In genomic region chr16:97763990-97764340, GRCm38 (mm10) we compare ENCODE assay signal across 8 mouse cellular contexts. TPM values are rescaled to one million over a fixed set of nuclear protein-coding genes. Genes with fewer than 3 reads are reported as not detected.
DNase-seq lines count a peak whose midpoint lies in the region; ATAC-seq and TF ChIP-seq lines count a peak whose summit lies in the region.

No protein-coding gene starts in this region.

- no peak for TF ChIP-seq POLR2A in limb, embryonic 14.5 days (IDR thresholded peaks at IDR 0.05; ENCODE audit: borderline replicate concordance, extremely low read depth, insufficient read depth, insufficient read length)

- TF ChIP-seq EP300 in lung, postnatal 0 days (IDR thresholded peaks at IDR 0.05): 0 out of 2 replicates have a peak, but pooled peaks have one; percentile 34

- H3K4me1 ChIP-seq in lung, postnatal 0 days (ENCODE audit: insufficient read depth, low read depth, low read length): peaks cover 8% of the 10 kb centered on the region; the same call in 1 of the 2 replicates
- peaks cover 4% of the 10 kb centered on the region; the same call in 1 of the 2 replicates for H3K4me1 ChIP-seq in forebrain, postnatal 0 days (ENCODE audit: insufficient read depth)
- H3K4me1 ChIP-seq in limb, embryonic 14.5 days (ENCODE audit: control insufficient read depth, insufficient read depth, low read length): peaks cover 11% of the 10 kb centered on the region
- H3K4me1 ChIP-seq in stomach, embryonic 14.5 days (ENCODE audit: control insufficient read depth, insufficient read depth, low read length): no peaks in the 10 kb centered on the region

- peak overlapping the region; percentile 56; the same call in 1 of the 2 replicates for H3K9ac ChIP-seq in lung, postnatal 0 days (replicated peaks; ENCODE audit: low read depth)
- no peak overlapping the region for H3K9ac ChIP-seq in forebrain, postnatal 0 days
- H3K9ac ChIP-seq in limb, embryonic 14.5 days (ENCODE audit: low read depth, low read length, severe bottlenecking): 0 out of 2 replicates have a peak overlapping the region, but pooled peaks have one; percentile 34
- no peak overlapping the region for H3K9ac ChIP-seq in stomach, embryonic 14.5 days (replicated peaks; ENCODE audit: low read depth, low read length)

- peak overlapping the region; percentile 86; the same call in 1 of the 2 replicates for H3K27ac ChIP-seq in lung, postnatal 0 days (ENCODE audit: low read length)
- H3K27ac ChIP-seq in forebrain, postnatal 0 days (ENCODE audit: low read depth, low read length): no peak overlapping the region
- no peak overlapping the region for H3K27ac ChIP-seq in limb, embryonic 14.5 days (replicated peaks; ENCODE audit: low read depth, low read length)
- no peak overlapping the region for H3K27ac ChIP-seq in stomach, embryonic 14.5 days (ENCODE audit: low read length)

- no peaks in the 10 kb centered on the region for H3K36me3 ChIP-seq in lung, postnatal 0 days (ENCODE audit: insufficient read depth, low read length)
- no peaks in the 10 kb centered on the region for H3K36me3 ChIP-seq in forebrain, postnatal 0 days (ENCODE audit: insufficient read depth)
- no peaks in the 10 kb centered on the region for H3K36me3 ChIP-seq in limb, embryonic 14.5 days (ENCODE audit: control insufficient read depth, insufficient read depth, low read length)
- no peaks in the 10 kb centered on the region for H3K36me3 ChIP-seq in stomach, embryonic 14.5 days (ENCODE audit: control insufficient read depth, insufficient read depth, low read length)

- TF ChIP-seq CTCF in lung, postnatal 0 days (IDR thresholded peaks at IDR 0.05): no peak
- TF ChIP-seq CTCF in forebrain, postnatal 0 days (IDR thresholded peaks at IDR 0.05; ENCODE audit: low read depth): no peak

- H3K9me3 ChIP-seq in lung, postnatal 0 days (ENCODE audit: low read length): no peaks in the 10 kb centered on the region
- no peaks in the 10 kb centered on the region for H3K9me3 ChIP-seq in forebrain, postnatal 0 days (ENCODE audit: low read length)
- H3K9me3 ChIP-seq in limb, embryonic 14.5 days (ENCODE audit: control insufficient read depth, low read length): no peaks in the 10 kb centered on the region
- no peaks in the 10 kb centered on the region for H3K9me3 ChIP-seq in stomach, embryonic 14.5 days (ENCODE audit: control insufficient read depth, low read depth, low read length)

- H3K4me2 ChIP-seq in lung, postnatal 0 days (replicated peaks; ENCODE audit: low read depth, low read length): peak overlapping the region; percentile 65
- peak overlapping the region; percentile 56 for H3K4me2 ChIP-seq in forebrain, postnatal 0 days (ENCODE audit: low read depth)
- H3K4me2 ChIP-seq in limb, embryonic 14.5 days (replicated peaks; ENCODE audit: low read depth, low read length, severe bottlenecking): peak overlapping the region; percentile 74
- peak overlapping the region; percentile 57 for H3K4me2 ChIP-seq in stomach, embryonic 14.5 days (replicated peaks; ENCODE audit: low read depth, low read length)

- peak; percentile 23; the same call in 1 of the 2 replicates for ATAC-seq in lung, postnatal 0 days
- ATAC-seq in forebrain, postnatal 0 days: no peak
- ATAC-seq in limb, embryonic 14.5 days (ENCODE audit: low FRiP score, low read depth): no peak
- ATAC-seq in stomach, embryonic 14.5 days (ENCODE audit: insufficient number of reproducible peaks, insufficient read depth, low FRiP score, low read depth): no peak

- peaks cover 35% of the 10 kb centered on the region for H3K27me3 ChIP-seq in lung, postnatal 0 days (replicated peaks; ENCODE audit: insufficient read depth, low read length)
- H3K27me3 ChIP-seq in forebrain, postnatal 0 days (ENCODE audit: insufficient read depth, low read length): peaks cover 39% of the 10 kb centered on the region
- peaks cover 43% of the 10 kb centered on the region for H3K27me3 ChIP-seq in limb, embryonic 14.5 days (ENCODE audit: control insufficient read depth, insufficient read depth, low read length)
- H3K27me3 ChIP-seq in stomach, embryonic 14.5 days (ENCODE audit: control insufficient read depth, insufficient read depth, low read length): peaks cover 12% of the 10 kb centered on the region

- peak overlapping the region; percentile 51 for H3K4me3 ChIP-seq in lung, postnatal 0 days (ENCODE audit: low read depth, low read length)
- H3K4me3 ChIP-seq in forebrain, postnatal 0 days (ENCODE audit: low read depth, low read length): peak overlapping the region; percentile 40
- peak overlapping the region; percentile 44 for H3K4me3 ChIP-seq in limb, embryonic 14.5 days (replicated peaks; ENCODE audit: low read length)
- peak overlapping the region; percentile 50 for H3K4me3 ChIP-seq in stomach, embryonic 14.5 days (ENCODE audit: low read depth, low read length)

- peak; percentile 24 for DNase-seq in lung, postnatal 0 days (ENCODE audit: low spot score)
- no peak for DNase-seq in lung, postnatal 10 days
- peak; percentile 10 for DNase-seq in forebrain, postnatal 0 days
- DNase-seq in limb, embryonic 14.5 days (ENCODE audit: low spot score): no peak
- no peak for DNase-seq in adrenal gland, postnatal 4 days (ENCODE audit: low spot score in 2 of 2)
- no peak for DNase-seq in layer of hippocampus, adult 11-12 months (ENCODE audit: low spot score)
- DNase-seq in right cerebral cortex, adult 18-20 months: no peak

- WGBS in lung, postnatal 0 days: 5% methylated on average over 13 of the region's 13 CpGs
- 10% methylated on average over 13 of the region's 13 CpGs for WGBS in forebrain, postnatal 0 days
- WGBS in limb, embryonic 14.5 days: 12% methylated on average over 13 of the region's 13 CpGs
- WGBS in stomach, embryonic 14.5 days: 5% methylated on average over 13 of the region's 13 CpGs

RNA-seq across cellular contexts. Expression of gene Ripk4, which starts 0.4 kb away (rescaled TPM):
- polyA plus RNA-seq in lung, postnatal 0 days (2015; fragmentation: Nextera tagmentation; extraction: Ambion mirVana): 20.2 and 22.2 TPM in 2 replicates
- total RNA-seq in forebrain, postnatal 0 days (2014; rRNA removed): 1.0 and 1.6 TPM in 2 replicates
- 0.83 and 0.93 TPM in 2 replicates for polyA plus RNA-seq in forebrain, postnatal 0 days (2015; fragmentation: Nextera tagmentation; extraction: Ambion mirVana)
- polyA plus RNA-seq in limb, embryonic 14.5 days (2012; rRNA removed): 7.6 and 8.3 TPM in 2 replicates
- polyA plus RNA-seq in limb, embryonic 14.5 days (2014; fragmentation: Nextera tagmentation; extraction: Ambion mirVana): 17.2 and 20.3 TPM in 2 replicates
- polyA plus RNA-seq in stomach, embryonic 14.5 days (2014; fragmentation: Nextera tagmentation; extraction: Ambion mirVana): 24.7 and 25.3 TPM in 2 replicates
- total RNA-seq in adrenal gland, postnatal 4 days (2021): 1 to 10 TPM in 1 of 2 experiments, under 1 TPM in 1; 0.34 to 1.5 TPM

Comparison
In these comparisons a context has a peak if more than half of its experiments do, and no peak if none do; other contexts are left out.
1. DNase-seq: peak in lung, postnatal 0 days (single experiment) and forebrain, postnatal 0 days (single experiment); none in lung, postnatal 10 days (single experiment), limb, embryonic 14.5 days (single experiment), adrenal gland, postnatal 4 days (0 of 2), layer of hippocampus, adult 11-12 months (single experiment) and right cerebral cortex, adult 18-20 months (single experiment).
2. H3K9ac ChIP-seq: peak in lung, postnatal 0 days (single experiment) and limb, embryonic 14.5 days (single experiment); none in forebrain, postnatal 0 days (single experiment) and stomach, embryonic 14.5 days (single experiment).
3. Peak in every context shown above with its lines, with median percentiles within 50 percentile points of each other: H3K4me2 ChIP-seq and H3K4me3 ChIP-seq.